Comparison of ENCODE assay signal across 10 mouse cellular contexts in genomic region chr5:105930282-105930681, GRCm38 (mm10). TPM values are rescaled to one million over a fixed set of nuclear protein-coding genes. Genes with fewer than 3 reads are reported as not detected.
DNase-seq lines count a peak whose midpoint lies in the region; ATAC-seq and TF ChIP-seq lines count a peak whose summit lies in the region.
"Had no signal": no experiment of that assay in that cellular context is flagged by ENCODE, and none has a peak within 500 bp of the region (broad histone marks: within the 10 kb centered on the region; RNA-seq: fewer than 3 reads in every experiment).

No protein-coding gene starts in this region.

- H3K36me3 ChIP-seq in ES-E14 (ENCODE audit: control insufficient read depth, insufficient read depth, low read length, poor library complexity, severe bottlenecking) = peaks cover 2% of the 10 kb centered on the region; the same call in 1 of the 2 replicates
- 0 out of 2 replicates have a peak, but pooled peaks cover 4% of the 10 kb centered on the region for H3K36me3 ChIP-seq in midbrain, embryonic 14.5 days (ENCODE audit: control insufficient read depth, insufficient read depth, low read length)

- ATAC-seq in midbrain, embryonic 14.5 days (ENCODE audit: low FRiP score, low TSS enrichment) = no peak
- ATAC-seq in frontal cortex, adult (ENCODE audit: low TSS enrichment) = no peak

- no peak overlapping the region for H3K9ac ChIP-seq in ES-E14 (ENCODE audit: insufficient read depth, low read depth, low read length, poor library complexity, severe bottlenecking)
- H3K9ac ChIP-seq in midbrain, embryonic 14.5 days (replicated peaks; ENCODE audit: low read length) = no peak overlapping the region
- H3K9ac ChIP-seq: hindbrain, embryonic 14.5 days had no signal

- no peak overlapping the region for H3K4me2 ChIP-seq in midbrain, embryonic 14.5 days (ENCODE audit: low read length)
- H3K4me2 ChIP-seq: hindbrain, embryonic 14.5 days had no signal

- no peaks in the 10 kb centered on the region for H3K4me1 ChIP-seq in ES-E14 (ENCODE audit: control insufficient read depth in 2 of 2, insufficient read depth in 2 of 2, low read length in 2 of 2, poor library complexity in 1 of 2)
- no peaks in the 10 kb centered on the region for H3K4me1 ChIP-seq in midbrain, embryonic 14.5 days (ENCODE audit: control insufficient read depth, insufficient read depth, low read length)

- no peak overlapping the region for H3K27ac ChIP-seq in ES-E14 (ENCODE audit: insufficient read depth, low read depth, low read length, poor library complexity, severe bottlenecking)
- no peak overlapping the region for H3K27ac ChIP-seq in midbrain, embryonic 14.5 days (replicated peaks; ENCODE audit: low read depth, low read length)
- H3K27ac ChIP-seq: hindbrain, embryonic 14.5 days had no signal

- peak; percentile 11 for DNase-seq in kidney, adult 9 months
- no peak for DNase-seq in kidney, postnatal 14 days
- DNase-seq in ES-E14 (ENCODE audit: low read depth, low spot score) = peak; percentile 19
- peak; percentile 42 for DNase-seq in cerebellum, adult 9-10 months
- DNase-seq in midbrain, embryonic 14.5 days = peak; percentile 65
- no peak for DNase-seq in right cerebral cortex, adult 2 months (ENCODE audit: low spot score in 2 of 2)
- no peak for DNase-seq in right cerebral cortex, postnatal 25 days

- H3K9me3 ChIP-seq in ES-E14 (ENCODE audit: control insufficient read depth, insufficient read depth, low read depth, low read length) = no peaks in the 10 kb centered on the region
- peaks cover 8% of the 10 kb centered on the region; the same call in 1 of the 2 replicates for H3K9me3 ChIP-seq in midbrain, embryonic 14.5 days (ENCODE audit: control insufficient read depth, low read length)

- in situ Hi-C loops in ES-E14 (cut with MboI; ENCODE audit: low sequenced_read_pairs in 2 of 2, unreplicated experiment in 2 of 2) = no loop called here

- 35% methylated on average over 3 of the region's 3 CpGs for WGBS in midbrain, embryonic 14.5 days

- no peaks in the 10 kb centered on the region for H3K27me3 ChIP-seq in midbrain, embryonic 14.5 days (ENCODE audit: control insufficient read depth, insufficient read depth, low read length)

- no peak overlapping the region for H3K4me3 ChIP-seq in ES-E14 (ENCODE audit: insufficient read depth in 1 of 2, low read depth in 1 of 2, low read length in 2 of 2, poor library complexity in 1 of 2, severe bottlenecking in 1 of 2)
- H3K4me3 ChIP-seq in midbrain, embryonic 14.5 days (replicated peaks; ENCODE audit: low read depth, low read length) = no peak overlapping the region
- H3K4me3 ChIP-seq: megakaryocyte, embryonic 14.5 days had no signal

TF ChIP-seq in ES-E14, 5 proteins besides CTCF, POLR2A, EP300 and RAD21:
- peak; percentile 39; the same call in 1 of the 2 replicates for TF ChIP-seq ZC3H11A (IDR thresholded peaks at IDR 0.05; ENCODE audit: borderline replicate concordance, low read depth, low read length)
- no peak for TF ChIP-seq CHD2 (IDR thresholded peaks at IDR 0.05; ENCODE audit: low read depth, low read length)

RNA-seq across cellular contexts. Expression of gene Zfp326, which starts 53.9 kb away (rescaled TPM):
- 14.5 and 14.9 TPM in 2 replicates for total RNA-seq in ES-E14 (2012; rRNA removed)
- polyA plus RNA-seq in midbrain, embryonic 14.5 days (2014; fragmentation: Nextera tagmentation; extraction: Ambion mirVana) = 45.7 and 50.1 TPM in 2 replicates

Comparison
In these comparisons a context has a peak if more than half of its experiments do, and no peak if none do; other contexts are left out.
1. DNase-seq: peak in kidney, adult 9 months (single experiment), ES-E14 (single experiment), cerebellum, adult 9-10 months (single experiment) and midbrain, embryonic 14.5 days (single experiment); none in kidney, postnatal 14 days (single experiment), right cerebral cortex, adult 2 months (0 of 2) and right cerebral cortex, postnatal 25 days (single experiment).